Comparison of ENCODE assay signal across 8 mouse cellular contexts in the genomic region with DNA sequence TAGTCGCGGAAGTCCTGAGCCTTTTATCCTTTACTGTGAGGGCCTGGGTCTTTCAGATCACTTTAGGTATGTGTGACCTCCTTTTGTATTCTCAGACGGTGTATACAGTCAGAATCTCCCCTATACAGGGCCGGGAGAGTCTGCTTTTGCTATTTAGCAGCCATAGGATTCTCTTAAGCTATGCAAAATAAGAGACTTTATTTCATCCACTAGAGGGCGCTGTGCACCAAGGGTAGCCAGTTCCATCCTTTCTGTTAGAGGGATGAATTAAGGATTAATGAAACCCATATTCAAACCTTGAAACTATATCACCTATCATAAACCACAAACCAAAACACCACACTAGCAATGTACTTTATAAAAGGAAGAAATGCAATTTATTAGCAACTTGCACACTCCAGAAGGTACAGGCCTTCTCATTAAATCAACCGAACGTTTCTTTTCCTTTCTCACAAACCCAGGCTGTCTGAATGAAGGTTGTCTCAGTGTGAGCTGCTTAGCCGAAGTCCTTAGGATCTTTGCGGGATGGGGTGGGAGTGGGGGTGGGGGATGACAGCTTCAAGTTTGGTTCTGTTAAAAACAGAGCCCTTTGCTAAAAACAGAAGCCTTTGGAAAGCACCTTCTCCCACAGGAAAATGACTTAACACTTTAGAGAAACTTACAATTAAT.
A peak's percentile ranks its signal among the peaks of the same experiment; 100 is the strongest.
DNase-seq lines count a peak whose midpoint lies in the region; ATAC-seq and TF ChIP-seq lines count a peak whose summit lies in the region.

No protein-coding gene starts in this region.

- H3K4me1 ChIP-seq in forebrain, embryonic 14.5 days (ENCODE audit: control insufficient read depth, insufficient read depth, low read length), result no peaks in the 10 kb centered on the region
- no peaks in the 10 kb centered on the region for H3K4me1 ChIP-seq in kidney, adult 2 months (ENCODE audit: control insufficient read depth, insufficient read depth, low read length)

- peak; percentile 72; the same call in 1 of the 2 replicates for ATAC-seq in forebrain, embryonic 14.5 days

- no peaks in the 10 kb centered on the region for H3K9me3 ChIP-seq in forebrain, embryonic 14.5 days (replicated peaks; ENCODE audit: control insufficient read depth, low read length)

- intact Hi-C loops in left cerebral cortex, postnatal 4 days (cut with DNase I), result loop anchor here (5.0 to 10.0 kb wide), 2 partner anchors 247 to 1354 kb away; no protein-coding TSS in a partner anchor

- 19% methylated on average over 9 of the region's 9 CpGs for WGBS in forebrain, embryonic 14.5 days
- 31% methylated on average over 9 of the region's 9 CpGs for WGBS in kidney, adult 2 months

- peak; percentile 51 for DNase-seq in thymus, postnatal 0 days (ENCODE audit: low spot score)
- DNase-seq in thymus, adult 18-20 months, result no peak
- DNase-seq in c-Kit-positive CD71-positive TER-119-positive erythroid progenitor cells, embryonic 14.5 days (ENCODE audit: low spot score), result peak; percentile 40
- DNase-seq in forebrain, embryonic 14.5 days (ENCODE audit: low spot score), result peak; percentile 93
- peak; percentile 60 for DNase-seq in kidney, adult 2 months
- peak; percentile 62 for DNase-seq in left cerebral cortex, postnatal 4 days
- peak; percentile 55 for DNase-seq in neural tube, embryonic 10.5 days (ENCODE audit: extremely low spot score, low spot score)
- no peak for DNase-seq in spleen, adult 12 weeks (ENCODE audit: low spot score)

- TF ChIP-seq POLR2A in kidney, adult 2 months (IDR thresholded peaks at IDR 0.05; ENCODE audit: low read depth, low read length), result no peak

- no peaks in the 10 kb centered on the region for H3K36me3 ChIP-seq in forebrain, embryonic 14.5 days (ENCODE audit: control insufficient read depth, insufficient read depth, low read length)
- no peaks in the 10 kb centered on the region for H3K36me3 ChIP-seq in kidney, adult 2 months (ENCODE audit: control insufficient read depth, insufficient read depth, low read length)

- no peak overlapping the region for H3K4me3 ChIP-seq in forebrain, embryonic 14.5 days (ENCODE audit: low read depth, low read length)
- H3K4me3 ChIP-seq in kidney, adult 2 months (ENCODE audit: insufficient read depth, low read depth, low read length), result no peak overlapping the region

- no peak overlapping the region for H3K9ac ChIP-seq in forebrain, embryonic 14.5 days (ENCODE audit: low read length)

- no peak overlapping the region for H3K27ac ChIP-seq in forebrain, embryonic 14.5 days (ENCODE audit: low read depth, low read length)
- no peak overlapping the region for H3K27ac ChIP-seq in kidney, adult 2 months (ENCODE audit: insufficient read depth, low read depth, low read length)

- no peak overlapping the region for H3K4me2 ChIP-seq in forebrain, embryonic 14.5 days (ENCODE audit: low read length)

- TF ChIP-seq CTCF in kidney, adult 2 months (conservative IDR thresholded peaks at IDR 0.05; ENCODE audit: insufficient read depth, insufficient read length, low read depth, low read length), result peak; percentile 24; the same call in 1 of the 2 replicates

- no peaks in the 10 kb centered on the region for H3K27me3 ChIP-seq in forebrain, embryonic 14.5 days (replicated peaks; ENCODE audit: control insufficient read depth, insufficient read depth, low read length)
- no peaks in the 10 kb centered on the region; the same call in 1 of the 2 replicates for H3K27me3 ChIP-seq in kidney, adult 2 months (replicated peaks; ENCODE audit: control insufficient read depth, insufficient read depth, low read length)

Comparison
In these comparisons a context has a peak if more than half of its experiments do, and no peak if none do; other contexts are left out.
1. DNase-seq: peak in thymus, postnatal 0 days (single experiment), c-Kit-positive CD71-positive TER-119-positive erythroid progenitor cells, embryonic 14.5 days (single experiment), forebrain, embryonic 14.5 days (single experiment), kidney, adult 2 months (single experiment), left cerebral cortex, postnatal 4 days (single experiment) and neural tube, embryonic 10.5 days (single experiment); none in thymus, adult 18-20 months (0 of 2) and spleen, adult 12 weeks (single experiment).